Mouse (Mus musculus): ENCODE measurements around the gene Gpr18.
A peak's percentile ranks its signal among the peaks of the same experiment; 100 is the strongest.

Gene Gpr18

DNA sequence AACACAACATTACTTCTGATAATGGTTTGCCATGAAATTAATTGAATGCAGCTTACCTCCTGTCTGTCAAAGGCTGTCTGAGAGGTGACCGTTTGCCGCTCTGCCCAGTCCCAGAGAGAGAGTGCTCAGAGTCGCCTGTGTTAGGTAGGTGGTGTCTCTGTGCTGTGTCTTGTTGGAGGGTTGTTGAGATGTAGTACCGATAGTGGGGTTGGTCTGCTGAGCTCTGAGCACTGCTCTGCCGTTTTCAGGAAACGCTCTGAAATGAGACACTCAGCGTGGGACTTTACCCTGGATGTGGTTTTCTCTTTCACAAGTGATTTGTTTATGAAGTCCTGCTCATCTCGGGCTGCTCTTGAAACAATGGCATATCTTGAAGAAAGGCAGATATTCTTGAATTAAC is at the start of gene Gpr18:
Gene Gpr18 (minus strand): TSS at position 161 of the 400 bp plus-strand sequence.
- peak; percentile 92 for DNase-seq (ENCODE audit: low spot score)

- peak; percentile 74 for DNase-seq (ENCODE audit: low spot score)
Observed at GRCm38 (mm10) chr14:121964990-121965389, 49.4 kb upstream of the Gpr18 start, which contains the start of gene Gpr183. Gene Gpr183 (minus strand): TSS chr14:121965195.

- DNase-seq (ENCODE audit: low spot score): no peak
Observed at GRCm38 (mm10) chr14:121963942-121964335, 48.4 kb upstream of the Gpr18 start.

- no peak for DNase-seq (ENCODE audit: low spot score)
Observed at GRCm38 (mm10) chr14:121963251-121963941, 47.8 kb upstream of the Gpr18 start.

DNA sequence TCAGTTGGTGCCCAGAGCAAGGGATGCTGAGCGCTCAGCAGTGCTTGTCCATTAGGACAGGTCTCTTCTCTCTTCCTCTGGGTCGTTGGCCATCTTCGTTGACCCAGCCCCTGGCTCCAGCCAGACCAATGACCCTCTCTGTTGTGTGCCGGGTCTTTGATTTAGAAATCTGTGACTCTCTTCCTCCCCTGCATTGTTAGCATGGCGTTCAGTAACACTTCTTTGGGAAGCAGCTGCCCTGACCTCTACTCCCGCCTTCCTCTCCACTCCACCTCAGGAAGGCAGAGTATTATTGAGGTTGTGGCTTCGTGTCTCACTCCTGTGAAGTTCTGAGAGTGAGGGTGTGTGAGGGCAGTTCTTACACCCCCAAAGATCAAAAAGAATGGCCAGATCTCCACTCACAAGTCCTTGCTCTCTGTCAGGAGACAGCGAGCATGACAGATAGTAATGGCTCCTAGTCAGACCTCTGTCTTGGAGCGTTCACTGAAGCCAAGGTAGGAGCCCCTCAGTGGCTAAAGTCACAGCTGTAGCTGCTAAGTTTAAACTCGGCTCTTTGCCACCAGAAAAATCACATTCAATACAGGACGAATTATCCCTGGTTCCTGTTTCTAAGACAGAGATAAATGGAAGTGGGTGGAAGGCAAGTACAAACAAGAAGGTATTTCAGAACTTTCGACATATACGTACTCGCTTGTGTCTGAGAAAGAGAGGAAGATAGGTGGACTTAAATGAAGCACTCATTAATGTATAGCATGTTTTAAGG is 46.7 kb upstream of the Gpr18 start:
- no peak for DNase-seq (ENCODE audit: low spot score)

- DNase-seq (ENCODE audit: low spot score): no peak
Observed at GRCm38 (mm10) chr14:121961496-121962127, 46.0 kb upstream of the Gpr18 start.

- no peak for DNase-seq (ENCODE audit: low spot score)
Observed at GRCm38 (mm10) chr14:121960997-121961396, 45.4 kb upstream of the Gpr18 start.

GRCm38 (mm10) chr14:121960531-121960930 is 45.0 kb upstream of the Gpr18 start:
- DNase-seq (ENCODE audit: low spot score): no peak

GRCm38 (mm10) chr14:121960031-121960430 is 44.5 kb upstream of the Gpr18 start:
- DNase-seq (ENCODE audit: low spot score): no peak

DNA sequence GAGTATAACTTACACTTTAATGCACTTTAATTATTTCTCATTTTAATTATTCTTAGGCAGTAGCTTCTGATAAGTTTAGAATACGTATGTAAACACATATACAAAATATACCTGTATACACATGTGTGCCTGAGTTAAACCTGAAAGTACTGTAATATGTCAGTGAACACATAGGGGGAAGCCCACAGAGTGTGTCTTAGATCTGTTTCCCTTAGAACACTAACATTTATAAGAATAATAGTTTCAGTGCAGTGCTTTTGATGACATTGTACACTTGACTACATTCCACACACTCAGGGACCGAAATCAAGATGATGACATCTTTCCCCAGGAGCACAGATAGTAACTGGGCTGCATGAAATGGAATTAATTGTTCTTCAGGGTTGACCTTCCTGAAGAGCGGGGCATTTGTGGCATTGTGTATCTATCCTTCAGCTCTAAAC is 44.0 kb upstream of the Gpr18 start:
- no peak for DNase-seq (ENCODE audit: low spot score)

DNA sequence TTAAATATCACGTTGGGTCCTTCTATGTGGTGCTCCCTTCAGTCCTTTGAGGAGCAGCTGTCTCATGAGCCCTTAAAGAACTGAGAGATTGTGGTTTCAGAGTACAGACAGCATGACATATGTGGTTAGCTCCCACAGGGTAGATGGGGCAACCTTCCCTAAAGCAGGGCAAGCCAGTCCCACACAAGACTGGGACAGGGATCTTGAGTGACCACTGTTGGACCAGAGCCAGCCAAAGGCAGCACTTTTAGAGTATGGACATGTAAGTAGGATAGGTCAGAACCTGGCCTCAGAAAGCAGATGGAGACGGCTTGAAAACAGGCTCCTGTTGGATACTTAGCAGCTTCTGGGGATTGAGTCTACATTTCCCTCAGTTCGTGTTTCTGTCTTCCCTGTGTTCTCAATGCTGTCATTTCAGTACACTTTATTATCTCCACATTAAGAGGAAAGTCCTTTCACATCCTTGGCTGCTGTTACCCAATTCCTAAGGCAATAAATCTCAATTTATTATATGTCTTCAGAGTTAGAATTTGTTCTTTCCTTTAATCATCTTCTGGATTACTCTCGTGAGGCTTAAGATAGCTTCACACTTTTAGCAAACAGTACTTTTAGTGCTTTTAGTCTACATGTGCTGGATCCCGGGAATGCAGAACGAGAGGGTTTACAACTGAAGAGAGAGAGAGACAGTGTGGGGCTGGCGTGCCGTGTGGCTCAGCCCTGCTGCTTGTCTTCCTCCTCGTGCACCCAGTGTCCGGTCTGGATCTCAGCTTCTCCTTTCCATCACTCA is 43.4 kb upstream of the Gpr18 start:
- DNase-seq (ENCODE audit: low spot score): no peak

DNA sequence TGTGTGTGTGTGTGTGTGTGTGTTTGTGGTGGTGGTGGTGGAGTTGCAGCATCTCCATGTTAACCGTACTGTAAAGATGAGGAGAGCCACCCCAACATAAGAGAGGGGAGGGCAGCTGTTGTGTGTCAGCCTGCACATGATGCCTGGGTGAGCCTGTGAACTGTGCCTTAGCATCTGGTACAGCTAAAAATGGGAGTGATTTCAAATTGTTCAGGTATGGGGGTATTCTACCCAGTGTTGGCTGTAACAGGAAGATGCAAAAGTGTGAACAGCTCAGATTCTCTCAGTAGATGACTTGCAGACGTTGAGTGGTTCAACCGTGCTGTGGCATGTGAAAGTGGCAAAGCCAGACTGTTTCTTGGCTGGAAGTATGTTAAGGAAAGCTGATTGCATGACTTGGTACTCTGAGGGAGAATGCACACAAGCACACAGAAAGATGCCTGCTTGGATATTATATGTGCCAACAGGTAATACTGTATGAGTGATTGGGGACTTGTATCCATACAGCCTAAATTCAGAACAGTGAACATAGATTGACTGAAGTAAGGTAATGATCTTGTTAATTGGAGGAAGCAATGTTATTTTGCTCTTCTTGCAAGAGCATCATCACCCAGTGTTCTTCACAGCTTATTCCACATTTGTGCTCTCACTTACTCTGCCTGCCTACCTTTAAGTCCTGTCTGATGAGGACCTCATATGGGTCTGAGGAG is 42.6 kb upstream of the Gpr18 start:
- no peak for DNase-seq (ENCODE audit: low spot score)

DNA sequence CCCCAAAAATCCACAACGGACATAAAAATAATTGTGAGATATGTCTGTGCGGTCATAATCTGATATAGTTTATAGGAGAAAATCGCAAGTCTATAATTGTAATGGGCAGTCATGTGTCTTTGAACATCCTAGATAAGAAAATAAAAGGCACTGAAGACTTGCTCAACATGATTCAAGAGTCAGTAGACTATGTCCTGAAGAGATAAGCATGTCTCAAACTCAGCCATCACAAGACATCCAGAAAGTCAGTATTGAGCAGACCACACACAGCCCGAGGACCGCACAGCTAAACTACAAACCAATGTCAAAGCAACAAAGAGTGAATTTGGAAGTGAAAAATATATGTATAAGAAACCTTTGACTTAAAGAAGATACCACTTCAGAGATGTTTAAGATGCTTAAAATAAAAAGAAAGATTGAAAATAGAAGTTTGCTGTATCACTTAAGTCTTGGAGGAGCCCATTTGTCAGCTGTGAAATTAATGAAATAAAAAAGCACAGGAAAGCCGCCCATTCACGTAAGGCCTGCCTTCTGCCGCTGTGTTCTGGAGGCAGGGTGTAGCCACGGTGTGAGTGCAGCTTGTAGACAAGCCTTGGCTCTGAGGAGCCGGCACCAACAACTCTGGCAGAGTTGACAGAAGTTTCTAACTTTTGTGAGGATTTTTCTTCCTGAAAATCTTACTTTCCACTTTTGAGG is 41.7 kb upstream of the Gpr18 start:
- DNase-seq (ENCODE audit: low spot score): no peak

- DNase-seq (ENCODE audit: low spot score): no peak
Observed at GRCm38 (mm10) chr14:121956291-121956690, 40.7 kb upstream of the Gpr18 start.

DNA sequence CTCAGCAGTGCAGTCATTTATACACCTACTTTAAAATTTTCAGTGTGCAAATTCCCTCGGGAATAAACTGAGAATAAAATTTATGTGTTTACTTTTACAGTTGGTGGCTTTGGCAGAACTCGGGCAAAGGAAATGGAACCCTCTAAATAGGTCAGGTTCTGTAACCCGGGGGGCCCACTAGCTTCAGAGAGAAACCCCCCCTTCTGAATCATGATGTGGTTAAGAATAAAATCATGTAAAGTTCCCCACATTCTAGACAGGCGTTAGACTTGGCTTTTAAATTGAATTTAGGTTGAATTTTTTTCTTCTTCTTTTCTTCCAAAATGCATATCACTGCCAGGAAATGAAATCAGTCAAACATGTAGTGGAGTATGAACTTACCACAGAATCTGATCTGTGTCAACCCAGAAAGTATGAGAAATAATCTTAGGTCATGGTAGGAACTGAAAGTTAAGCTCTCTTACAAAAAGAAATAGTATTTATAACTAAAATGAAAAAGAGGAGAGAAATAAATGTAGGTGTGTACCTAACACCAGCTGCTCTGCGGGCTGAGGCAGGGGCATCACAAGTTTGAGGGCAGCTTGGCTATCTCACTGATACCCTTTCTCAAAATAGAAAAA is 39.7 kb upstream of the Gpr18 start:
- no peak for DNase-seq (ENCODE audit: low spot score)

DNA sequence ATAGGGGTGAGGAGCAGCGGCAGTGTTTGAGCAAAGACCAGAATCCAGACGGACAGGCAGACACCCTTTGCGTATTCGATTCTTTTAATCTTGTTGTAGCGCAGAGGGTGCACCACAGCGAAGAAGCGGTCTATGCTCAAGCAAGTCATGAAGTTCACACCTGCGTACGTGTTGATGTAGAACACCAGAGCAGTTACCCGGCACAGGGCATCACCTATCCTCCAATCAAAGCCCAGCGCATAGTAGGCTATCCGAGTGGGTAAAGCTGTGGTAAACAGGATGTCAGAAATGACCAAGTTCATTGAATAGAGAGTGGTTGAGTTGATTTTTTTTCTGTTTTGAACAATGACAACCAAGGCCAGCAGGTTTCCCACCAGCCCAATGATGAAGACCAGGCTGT is 39.0 kb upstream of the Gpr18 start:
- peak; percentile 85 for DNase-seq (ENCODE audit: low spot score)

GRCm38 (mm10) chr14:121954129-121954528 is 38.5 kb upstream of the Gpr18 start:
- no peak for DNase-seq (ENCODE audit: low spot score)

DNA sequence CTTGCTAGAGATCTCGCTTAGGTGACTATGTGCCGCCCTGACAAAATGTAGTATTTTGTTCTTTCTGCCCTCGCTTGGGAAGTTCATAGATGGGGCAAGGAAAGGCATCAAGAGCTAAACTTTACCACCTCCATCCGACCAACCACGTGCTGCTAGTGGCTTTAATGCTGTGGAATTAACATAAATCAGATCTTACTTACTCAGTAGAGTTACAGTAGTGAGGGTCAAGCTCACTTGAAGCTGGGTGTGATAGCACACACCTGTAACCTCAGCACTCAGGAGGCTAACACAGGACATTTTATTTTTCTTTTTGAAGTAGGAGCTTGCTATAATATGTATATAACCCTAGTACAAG is 36.4 kb upstream of the Gpr18 start:
- DNase-seq (ENCODE audit: low spot score): no peak

DNA sequence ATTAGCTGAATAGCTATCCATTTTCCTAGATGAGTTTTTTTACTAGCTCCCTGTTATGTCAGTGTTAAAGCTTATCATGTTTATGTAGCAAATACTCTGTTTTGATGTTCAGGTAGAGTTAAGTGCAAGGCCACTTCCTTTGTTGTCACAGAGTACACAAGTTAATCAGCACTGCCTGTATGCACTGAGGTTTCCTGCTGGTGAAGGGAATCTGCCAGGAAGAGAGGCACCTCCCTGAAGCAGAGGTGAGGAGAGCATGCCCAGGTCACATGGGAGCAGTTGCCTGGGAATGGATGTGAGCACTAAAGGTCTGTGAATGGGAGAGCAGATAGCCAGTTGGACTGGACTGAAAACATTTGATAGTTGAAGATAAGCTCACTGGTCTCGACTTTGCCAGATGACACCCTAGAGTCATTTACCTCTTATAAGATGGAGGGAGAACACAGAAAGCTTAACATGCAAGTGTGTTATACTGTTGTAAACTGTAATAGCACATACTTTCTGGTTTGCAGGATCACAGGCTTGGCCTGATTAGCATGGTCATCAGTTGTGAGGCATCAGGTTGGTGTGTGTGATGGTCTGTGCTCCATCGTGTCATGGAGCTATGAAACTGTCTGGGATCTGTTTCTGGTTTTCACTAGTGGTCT is 35.9 kb upstream of the Gpr18 start:
- DNase-seq (ENCODE audit: low spot score): peak; percentile 58

GRCm38 (mm10) chr14:121949897-121950296 is 34.3 kb upstream of the Gpr18 start:
- no peak for DNase-seq (ENCODE audit: low spot score)

All from T-cell, adult 2 months (primary cell).